Mouse (Mus musculus): ENCODE measurements around the gene Kmt5a.

- TF ChIP-seq POLR2A (IDR thresholded peaks at IDR 0.05; ENCODE audit: borderline replicate concordance, extremely low read depth, insufficient read depth, insufficient read length, poor library complexity, severe bottlenecking) = no peak
- TF ChIP-seq CTCF (IDR thresholded peaks at IDR 0.05; ENCODE audit: borderline replicate concordance, extremely low read depth, insufficient read depth, insufficient read length) = no peak
Observed at GRCm38 (mm10) chr5:124485654-124486053, 45.9 kb downstream of the Kmt5a start.

Measured in brain, embryonic 14.5 days (tissue).